Mouse (Mus musculus) cerebellum, adult 2 months (tissue): ENCODE results near the gene Olfr802.

Source experiments
- CTCF ChIP-seq: fragments of 200-500 bp; IDR thresholded peaks from 2 replicates; pipeline ENCODE4 v1.5.1; 2011; ENCODE audit warnings: low read depth, mild to moderate bottlenecking, control low read depth, low read length, moderate library complexity, borderline replicate concordance; ENCODE audit not compliant: insufficient read depth
- POLR2A ChIP-seq: fragments of 200-500 bp; IDR thresholded peaks from 2 replicates; pipeline ENCODE4 v1.6.1; 2011; ENCODE audit warnings: low read length, control low read depth, borderline replicate concordance; ENCODE audit not compliant: insufficient read depth

DNA sequence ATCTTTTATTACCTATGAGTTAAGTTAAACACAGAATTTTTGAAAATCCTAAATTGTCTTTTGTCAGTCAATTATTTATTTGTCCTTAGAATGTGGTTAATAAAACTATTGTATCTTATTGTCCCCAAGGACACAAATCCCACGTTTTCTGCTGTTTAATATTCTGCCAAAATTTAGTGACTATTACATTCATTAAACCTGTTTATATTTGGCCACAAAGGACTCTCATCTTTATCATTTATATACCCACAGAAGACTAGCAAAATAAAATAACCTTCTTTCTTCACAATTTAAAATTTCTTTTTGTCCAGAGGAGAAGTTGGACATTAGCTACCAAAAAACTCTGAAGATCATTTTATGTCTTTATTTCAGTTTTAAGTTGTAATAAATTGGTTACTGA is 50.8 kb downstream of the Olfr802 start, which contains the start of gene Olfr799:
- TF ChIP-seq POLR2A (no peak), CTCF (no peak)
